Mouse (Mus musculus): ENCODE measurements around the gene Pinlyp. TPM values are rescaled to one million over a fixed set of nuclear protein-coding genes. Genes with fewer than 3 reads are reported as not detected.

Pinlyp gene
- polyA plus RNA-seq, 1 experiment from 2014 or later, result 0.28 TPM

DNA sequence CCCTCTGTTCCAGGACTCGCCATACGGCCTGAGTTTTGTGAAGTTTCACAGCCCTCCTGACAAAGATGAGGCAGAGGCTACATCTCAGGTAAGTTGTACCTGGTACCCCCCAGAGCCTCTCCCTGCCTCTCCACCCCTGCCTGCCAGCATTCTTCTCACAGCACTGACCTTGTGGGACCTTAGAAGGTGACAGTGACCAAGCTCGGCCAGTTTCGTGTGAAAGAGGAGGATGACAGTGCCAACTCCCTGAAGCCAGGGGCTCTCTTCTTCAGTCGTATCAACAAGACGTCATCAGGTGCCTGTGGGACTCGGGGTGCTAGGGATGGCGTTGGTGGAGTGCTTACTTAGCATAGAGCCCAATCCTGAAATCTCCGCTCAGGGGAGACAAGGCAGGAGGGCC is 20.3 kb upstream of the Pinlyp start:
- DNase-seq (ENCODE audit: low spot score), result no peak
- H3K36me3 ChIP-seq (ENCODE audit: control insufficient read depth, insufficient read depth, low read length), result peaks cover 61% of the 10 kb centered on the region
- H3K27me3 ChIP-seq (replicated peaks; ENCODE audit: control insufficient read depth, insufficient read depth, low read length), result no peaks in the 10 kb centered on the region
- 90% methylated on average over 9 of the region's 9 CpGs for WGBS
- no peaks in the 10 kb centered on the region for H3K4me1 ChIP-seq (ENCODE audit: control insufficient read depth, insufficient read depth, low read length)
- no peak for ATAC-seq
- H3K9me3 ChIP-seq (replicated peaks; ENCODE audit: control insufficient read depth, low read length), result no peaks in the 10 kb centered on the region
- no peak overlapping the region for H3K9ac ChIP-seq (ENCODE audit: low read length)
- H3K27ac ChIP-seq (ENCODE audit: low read depth, low read length), result no peak overlapping the region
- no peak overlapping the region for H3K4me2 ChIP-seq (ENCODE audit: low read length)
- H3K4me3 ChIP-seq (ENCODE audit: low read depth, low read length), result no peak overlapping the region

DNA sequence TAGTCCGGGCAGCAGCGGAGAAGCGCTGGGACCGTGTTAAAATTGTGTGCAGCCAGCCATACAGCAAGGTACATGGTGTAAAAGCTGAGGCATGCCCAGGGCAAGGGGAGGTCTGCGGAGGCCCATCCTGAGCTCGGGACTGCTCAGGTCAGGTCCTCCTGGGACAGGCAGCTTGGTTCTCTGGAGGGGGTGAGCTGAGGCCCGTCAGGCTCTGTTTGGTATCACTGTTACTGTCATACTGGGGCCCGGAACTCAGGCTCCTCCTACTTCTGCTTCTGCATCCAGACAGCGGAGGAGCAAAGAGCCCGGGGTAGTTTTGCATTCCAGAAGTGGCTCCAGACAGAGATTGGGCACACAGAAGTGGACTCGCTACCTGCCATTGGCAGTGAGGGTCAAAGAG is 19.7 kb upstream of the Pinlyp start:
- Histone ChIP-seq H3K9me3 (replicated peaks; ENCODE audit: control insufficient read depth, low read length) (no peaks in the 10 kb centered on the region), H3K27ac (ENCODE audit: low read depth, low read length) (no peak overlapping the region), H3K4me1 (ENCODE audit: control insufficient read depth, insufficient read depth, low read length) (no peaks in the 10 kb centered on the region), H3K9ac (ENCODE audit: low read length) (no peak overlapping the region), H3K4me2 (ENCODE audit: low read length) (no peak overlapping the region), H3K27me3 (replicated peaks; ENCODE audit: control insufficient read depth, insufficient read depth, low read length) (no peaks in the 10 kb centered on the region), H3K4me3 (ENCODE audit: low read depth, low read length) (no peak overlapping the region), H3K36me3 (ENCODE audit: control insufficient read depth, insufficient read depth, low read length) (peaks cover 61% of the 10 kb centered on the region)
- WGBS, result 98% methylated on average over 11 of the region's 11 CpGs
- DNase-seq (ENCODE audit: low spot score) (no peak), ATAC-seq (no peak)

DNA sequence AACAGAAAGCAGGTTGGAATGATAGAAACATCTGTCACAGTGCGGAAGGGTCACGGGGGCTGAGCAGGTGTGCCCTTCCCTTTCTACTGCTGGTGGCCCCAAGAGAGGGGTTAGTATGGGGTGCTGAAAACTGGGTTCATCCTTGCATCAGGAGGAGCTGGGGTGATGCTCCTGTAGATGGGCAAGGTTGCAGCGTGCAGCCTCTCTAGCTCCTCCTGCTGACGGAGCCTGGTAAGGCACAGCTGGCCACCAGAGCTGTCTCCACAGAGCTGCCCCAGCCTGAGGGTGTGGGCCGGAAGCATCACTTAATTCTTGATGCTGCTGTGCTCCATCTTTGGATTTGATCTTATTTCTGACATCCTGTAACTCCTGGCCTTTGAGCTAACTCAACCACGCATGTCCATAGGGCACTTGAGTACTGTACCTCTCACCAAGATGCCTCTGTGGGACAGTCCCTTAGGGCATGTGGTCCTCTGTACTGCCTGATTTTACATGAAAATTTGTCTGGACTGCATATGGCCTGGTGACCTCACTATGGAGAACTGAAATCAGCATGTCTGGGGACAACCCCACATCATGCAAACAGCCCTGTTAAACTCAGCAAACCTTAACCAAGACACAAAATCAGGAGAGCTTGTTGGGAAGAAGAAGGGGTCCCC is 18.8 kb upstream of the Pinlyp start:
- Histone ChIP-seq H3K4me3 (ENCODE audit: low read depth, low read length) (no peak overlapping the region), H3K36me3 (ENCODE audit: control insufficient read depth, insufficient read depth, low read length) (peaks cover 63% of the 10 kb centered on the region), H3K27me3 (replicated peaks; ENCODE audit: control insufficient read depth, insufficient read depth, low read length) (no peaks in the 10 kb centered on the region), H3K4me2 (ENCODE audit: low read length) (no peak overlapping the region), H3K4me1 (ENCODE audit: control insufficient read depth, insufficient read depth, low read length) (no peaks in the 10 kb centered on the region), H3K9ac (ENCODE audit: low read length) (no peak overlapping the region), H3K9me3 (replicated peaks; ENCODE audit: control insufficient read depth, low read length) (no peaks in the 10 kb centered on the region), H3K27ac (ENCODE audit: low read depth, low read length) (no peak overlapping the region)
- 61% methylated on average over 6 of the region's 6 CpGs for WGBS
- peak; percentile 53 for DNase-seq (ENCODE audit: low spot score)
- peak; percentile 46; the same call in 1 of the 2 replicates for ATAC-seq

DNA sequence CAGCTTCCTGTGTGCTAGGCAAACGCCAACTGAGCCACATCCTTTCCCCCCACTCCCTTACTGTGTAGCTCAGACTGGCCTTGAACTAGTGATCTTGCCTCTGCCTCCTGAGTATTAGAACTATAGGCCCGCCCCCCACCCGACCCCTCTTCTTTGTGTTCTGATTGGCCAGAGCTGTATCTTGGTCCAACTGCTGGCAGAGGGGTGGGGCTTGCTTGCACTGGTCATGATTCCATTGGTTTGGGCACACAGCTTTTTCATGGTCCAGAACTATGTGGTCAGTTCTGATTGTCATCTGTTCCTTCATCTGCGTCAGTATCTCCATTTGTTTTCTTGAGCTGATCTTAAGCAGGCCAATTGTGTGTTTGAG is 17.9 kb upstream of the Pinlyp start:
- no peak overlapping the region for H3K9ac ChIP-seq (ENCODE audit: low read length)
- no peak for ATAC-seq
- no peak for DNase-seq (ENCODE audit: low spot score)
- H3K27me3 ChIP-seq (replicated peaks; ENCODE audit: control insufficient read depth, insufficient read depth, low read length), result no peaks in the 10 kb centered on the region
- peaks cover 68% of the 10 kb centered on the region for H3K36me3 ChIP-seq (ENCODE audit: control insufficient read depth, insufficient read depth, low read length)
- no peaks in the 10 kb centered on the region for H3K9me3 ChIP-seq (replicated peaks; ENCODE audit: control insufficient read depth, low read length)
- no peak overlapping the region for H3K27ac ChIP-seq (ENCODE audit: low read depth, low read length)
- H3K4me1 ChIP-seq (ENCODE audit: control insufficient read depth, insufficient read depth, low read length), result no peaks in the 10 kb centered on the region
- no peak overlapping the region for H3K4me3 ChIP-seq (ENCODE audit: low read depth, low read length)
- H3K4me2 ChIP-seq (ENCODE audit: low read length), result no peak overlapping the region
- 88% methylated on average over 4 of the region's 4 CpGs for WGBS

DNA sequence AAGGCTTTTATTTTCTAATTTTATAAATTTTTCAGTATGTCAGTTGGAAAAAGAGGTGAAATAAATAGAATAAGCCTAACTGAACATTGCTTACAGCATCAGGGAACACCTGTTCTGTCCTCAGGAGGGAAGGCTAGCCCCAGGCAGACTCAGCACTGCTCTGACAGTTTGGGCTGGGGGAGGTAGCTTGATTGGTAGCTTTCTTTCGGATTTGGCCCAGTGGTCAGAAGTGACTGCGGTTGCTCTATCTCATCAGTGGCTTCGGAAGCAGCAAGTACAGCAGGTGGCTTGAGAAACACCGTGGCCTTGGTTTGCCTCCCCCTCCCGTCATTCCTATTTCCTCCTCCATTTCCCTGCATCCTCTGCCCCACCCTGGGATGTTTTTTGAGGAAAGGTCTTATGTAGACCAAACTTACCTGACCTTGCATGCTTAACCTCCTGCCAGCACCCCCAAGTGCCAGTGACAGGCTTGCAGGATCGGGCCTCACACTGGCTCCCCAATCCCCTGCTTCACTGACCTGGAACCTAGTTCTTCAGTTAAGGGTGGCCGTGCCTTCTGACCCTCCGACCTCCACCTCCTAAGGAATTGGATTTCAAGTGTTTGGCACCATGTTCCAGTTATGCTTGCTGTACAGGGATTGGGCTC is 17.4 kb upstream of the Pinlyp start:
- no peak overlapping the region for H3K4me3 ChIP-seq (ENCODE audit: low read depth, low read length)
- no peak overlapping the region for H3K4me2 ChIP-seq (ENCODE audit: low read length)
- no peak overlapping the region for H3K27ac ChIP-seq (ENCODE audit: low read depth, low read length)
- no peaks in the 10 kb centered on the region for H3K9me3 ChIP-seq (replicated peaks; ENCODE audit: control insufficient read depth, low read length)
- H3K27me3 ChIP-seq (replicated peaks; ENCODE audit: control insufficient read depth, insufficient read depth, low read length), result no peaks in the 10 kb centered on the region
- peaks cover 63% of the 10 kb centered on the region for H3K36me3 ChIP-seq (ENCODE audit: control insufficient read depth, insufficient read depth, low read length)
- ATAC-seq, result no peak
- H3K4me1 ChIP-seq (ENCODE audit: control insufficient read depth, insufficient read depth, low read length), result no peaks in the 10 kb centered on the region
- no peak for DNase-seq (ENCODE audit: low spot score)
- 90% methylated on average over 8 of the region's 8 CpGs for WGBS
- H3K9ac ChIP-seq (ENCODE audit: low read length), result no peak overlapping the region

DNA sequence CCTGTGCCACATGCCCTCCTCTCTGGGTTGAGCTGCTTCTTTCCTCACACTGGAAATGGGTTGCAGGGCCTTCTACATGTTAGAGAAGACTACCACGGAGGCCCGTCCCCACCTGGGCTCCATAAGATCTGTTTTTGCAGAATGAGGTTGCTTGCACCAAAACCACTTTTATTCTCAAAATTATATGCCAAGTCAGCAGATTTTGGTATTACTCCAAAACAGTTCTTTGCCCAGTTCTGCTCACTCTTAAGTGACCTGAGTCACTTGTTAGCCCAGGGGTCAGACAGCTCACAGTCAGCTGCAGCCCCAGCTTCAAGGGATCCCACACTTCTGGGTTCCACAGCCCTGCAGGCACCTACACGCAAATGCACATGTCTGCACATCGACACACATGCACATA is 15.5 kb upstream of the Pinlyp start:
- no peak for ATAC-seq
- Histone ChIP-seq H3K27ac (ENCODE audit: low read depth, low read length) (no peak overlapping the region), H3K9me3 (replicated peaks; ENCODE audit: control insufficient read depth, low read length) (no peaks in the 10 kb centered on the region), H3K9ac (ENCODE audit: low read length) (no peak overlapping the region), H3K27me3 (replicated peaks; ENCODE audit: control insufficient read depth, insufficient read depth, low read length) (no peaks in the 10 kb centered on the region), H3K4me2 (ENCODE audit: low read length) (no peak overlapping the region), H3K36me3 (ENCODE audit: control insufficient read depth, insufficient read depth, low read length) (peaks cover 49% of the 10 kb centered on the region), H3K4me1 (ENCODE audit: control insufficient read depth, insufficient read depth, low read length) (no peaks in the 10 kb centered on the region), H3K4me3 (ENCODE audit: low read depth, low read length) (no peak overlapping the region)
- no peak for DNase-seq (ENCODE audit: low spot score)
- 95% methylated on average over 4 of the region's 4 CpGs for WGBS

DNA sequence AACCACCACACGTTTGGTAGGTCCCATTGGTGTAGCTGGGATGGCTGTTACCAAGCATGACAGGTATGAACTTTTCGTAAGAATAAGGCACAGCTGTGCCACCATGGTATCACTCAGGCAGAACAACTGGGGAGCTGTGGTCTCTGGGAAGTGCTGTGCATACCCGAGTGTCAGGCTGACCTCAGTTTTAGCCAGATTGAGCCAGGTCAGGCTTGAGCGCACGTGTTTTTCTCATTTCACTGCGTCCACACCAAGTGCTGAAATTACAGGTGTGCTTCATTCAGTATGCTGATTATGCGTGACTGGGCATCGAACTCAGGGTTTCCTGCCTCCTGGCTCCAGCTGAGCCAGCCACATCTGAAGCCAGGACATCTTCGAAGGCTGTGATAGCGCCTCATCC is 9.9 kb upstream of the Pinlyp start:
- Histone ChIP-seq H3K36me3 (ENCODE audit: control insufficient read depth, insufficient read depth, low read length) (peaks cover 44% of the 10 kb centered on the region), H3K9me3 (replicated peaks; ENCODE audit: control insufficient read depth, low read length) (no peaks in the 10 kb centered on the region), H3K4me1 (ENCODE audit: control insufficient read depth, insufficient read depth, low read length) (no peaks in the 10 kb centered on the region), H3K4me2 (ENCODE audit: low read length) (no peak overlapping the region), H3K27ac (ENCODE audit: low read depth, low read length) (no peak overlapping the region), H3K9ac (ENCODE audit: low read length) (no peak overlapping the region), H3K4me3 (ENCODE audit: low read depth, low read length) (no peak overlapping the region), H3K27me3 (replicated peaks; ENCODE audit: control insufficient read depth, insufficient read depth, low read length) (no peaks in the 10 kb centered on the region)
- whole genome bisulfite sequencing, result 92% methylated on average over 10 of the region's 10 CpGs
- no peak for ATAC-seq
- DNase-seq (ENCODE audit: low spot score), result no peak

DNA sequence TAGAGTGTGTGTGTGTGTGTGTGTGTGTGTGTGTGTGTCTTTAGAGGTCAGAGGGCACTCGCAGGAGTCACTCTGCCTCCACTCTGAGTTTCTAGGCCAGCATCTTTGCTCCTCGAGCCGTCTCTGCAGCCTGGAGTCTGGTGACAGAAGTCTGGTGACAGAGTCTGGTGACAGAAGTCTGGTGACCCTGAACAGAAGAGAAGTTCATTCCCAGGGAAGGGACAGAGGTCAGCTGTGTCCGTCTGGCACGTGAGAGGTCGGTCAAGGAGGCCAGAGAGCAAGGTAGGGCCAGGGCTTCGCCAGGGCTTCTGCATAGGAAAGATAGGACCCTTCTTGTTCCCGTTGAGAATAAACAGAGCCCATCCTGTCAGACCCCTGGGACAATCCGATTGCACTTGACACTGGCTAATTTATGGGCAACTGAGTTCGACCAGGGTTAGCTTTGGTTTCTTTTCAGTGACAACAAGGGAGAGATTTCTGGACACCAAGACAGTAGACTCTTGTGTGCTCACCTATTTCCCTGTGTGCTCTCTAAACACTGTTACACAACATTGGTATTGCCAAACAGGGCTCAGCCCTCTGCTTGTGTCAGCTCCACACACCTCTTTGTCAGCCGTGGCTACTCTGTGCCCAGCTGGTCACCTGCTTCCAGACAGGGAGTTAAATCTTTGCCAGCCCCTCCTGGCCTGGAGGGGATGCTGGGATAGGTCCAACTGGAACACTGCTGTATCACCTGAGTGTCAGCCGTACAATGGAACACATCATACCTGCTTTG is 6.3 kb upstream of the Pinlyp start:
- DNase-seq (ENCODE audit: low spot score), result no peak
- no peak for ATAC-seq
- Histone ChIP-seq H3K27me3 (replicated peaks; ENCODE audit: control insufficient read depth, insufficient read depth, low read length) (no peaks in the 10 kb centered on the region), H3K9ac (ENCODE audit: low read length) (no peak overlapping the region), H3K4me1 (ENCODE audit: control insufficient read depth, insufficient read depth, low read length) (peaks cover 4% of the 10 kb centered on the region), H3K4me3 (ENCODE audit: low read depth, low read length) (no peak overlapping the region), H3K36me3 (ENCODE audit: control insufficient read depth, insufficient read depth, low read length) (peaks cover 33% of the 10 kb centered on the region), H3K4me2 (ENCODE audit: low read length) (no peak overlapping the region), H3K9me3 (replicated peaks; ENCODE audit: control insufficient read depth, low read length) (no peaks in the 10 kb centered on the region), H3K27ac (ENCODE audit: low read depth, low read length) (no peak overlapping the region)
- 96% methylated on average over 12 of the region's 12 CpGs for WGBS

DNA sequence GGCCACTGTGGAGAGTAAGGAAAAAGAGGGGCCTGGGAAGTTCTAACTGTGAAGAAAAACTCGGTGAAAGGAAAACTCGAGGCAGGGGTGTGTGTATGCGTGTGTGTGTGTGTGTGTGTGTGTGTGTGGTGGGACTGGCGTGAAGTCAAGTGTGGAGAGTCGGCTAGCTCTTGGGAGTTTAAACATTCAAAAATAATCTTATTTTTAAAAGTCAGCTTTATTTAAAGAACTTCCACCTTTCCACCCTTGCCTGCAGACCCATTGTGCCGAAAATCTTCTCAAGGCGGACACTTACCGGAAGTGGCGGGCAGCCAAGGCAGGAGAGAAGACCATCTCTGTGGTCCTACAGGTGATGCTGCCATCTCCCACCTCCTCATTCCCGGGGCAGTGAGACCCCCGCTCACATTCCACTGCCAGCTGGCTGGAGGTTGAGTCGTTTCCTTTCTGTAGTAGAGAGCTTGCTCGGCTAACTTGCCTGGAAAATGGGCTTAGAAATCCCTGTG is 1.7 kb upstream of the Pinlyp start:
- Histone ChIP-seq H3K27me3 (replicated peaks; ENCODE audit: control insufficient read depth, insufficient read depth, low read length) (no peaks in the 10 kb centered on the region), H3K4me1 (ENCODE audit: control insufficient read depth, insufficient read depth, low read length) (peaks cover 8% of the 10 kb centered on the region), H3K4me2 (ENCODE audit: low read length) (peak overlapping the region; percentile 56), H3K9ac (ENCODE audit: low read length) (peak overlapping the region; percentile 79), H3K9me3 (replicated peaks; ENCODE audit: control insufficient read depth, low read length) (no peaks in the 10 kb centered on the region), H3K36me3 (ENCODE audit: control insufficient read depth, insufficient read depth, low read length) (peaks cover 16% of the 10 kb centered on the region), H3K27ac (ENCODE audit: low read depth, low read length) (no peak overlapping the region), H3K4me3 (ENCODE audit: low read depth, low read length) (peak overlapping the region; percentile 81)
- ATAC-seq, result no peak; the same call in 1 of the 2 replicates
- no peak for DNase-seq (ENCODE audit: low spot score)
- 23% methylated on average over 13 of the region's 13 CpGs for WGBS

Measured in forebrain, embryonic 14.5 days (tissue).